Mouse (Mus musculus): Measurements from ENCODE around the gene Prune1. TPM values are rescaled to one million over a fixed set of nuclear protein-coding genes. Genes with fewer than 3 reads are reported as not detected.

The Prune1 gene
- polyA plus RNA-seq, 1 experiment: 19.1 TPM

GRCm38 (mm10) chr3:95230495-95231297 lies 51.2 kb downstream of the Prune1 start:
- no peaks in the 10 kb centered on the region for H3K27me3 ChIP-seq (ENCODE audit: control insufficient read depth, insufficient read depth, low read length)
- peak overlapping the region; percentile 90 for H3K27ac ChIP-seq (ENCODE audit: control insufficient read depth, insufficient read depth, low read depth, low read length)
- H3K4me3 ChIP-seq (ENCODE audit: control insufficient read depth, low read depth, low read length): peak overlapping the region; percentile 94
- peaks cover 3% of the 10 kb centered on the region for H3K36me3 ChIP-seq (ENCODE audit: control insufficient read depth, insufficient read depth, low read length)
- TF ChIP-seq POLR2A (IDR thresholded peaks at IDR 0.05; ENCODE audit: control insufficient read depth, low read depth, low read length) (no peak; the same call in 1 of the 2 replicates), CTCF (IDR thresholded peaks at IDR 0.05; ENCODE audit: control insufficient read depth, insufficient read depth, insufficient replicate concordance, low read depth, low read length) (no peak)
- H3K4me1 ChIP-seq (ENCODE audit: control insufficient read depth, insufficient read depth, low read length): peaks cover 6% of the 10 kb centered on the region

- peaks cover 6% of the 10 kb centered on the region for H3K4me1 ChIP-seq (ENCODE audit: control insufficient read depth, insufficient read depth, low read length)
- peak overlapping the region; percentile 94 for H3K4me3 ChIP-seq (ENCODE audit: control insufficient read depth, low read depth, low read length)
- peak overlapping the region; percentile 90 for H3K27ac ChIP-seq (ENCODE audit: control insufficient read depth, insufficient read depth, low read depth, low read length)
- no peaks in the 10 kb centered on the region for H3K27me3 ChIP-seq (ENCODE audit: control insufficient read depth, insufficient read depth, low read length)
- H3K36me3 ChIP-seq (ENCODE audit: control insufficient read depth, insufficient read depth, low read length): peaks cover 3% of the 10 kb centered on the region
- no peak for TF ChIP-seq POLR2A (IDR thresholded peaks at IDR 0.05; ENCODE audit: control insufficient read depth, low read depth, low read length)
Observed at GRCm38 (mm10) chr3:95229781-95230494, 51.9 kb downstream of the Prune1 start.

- H3K27ac ChIP-seq (ENCODE audit: control insufficient read depth, insufficient read depth, low read depth, low read length): peak overlapping the region; percentile 65
- TF ChIP-seq CTCF (IDR thresholded peaks at IDR 0.05; ENCODE audit: control insufficient read depth, insufficient read depth, insufficient replicate concordance, low read depth, low read length): no peak
- H3K4me1 ChIP-seq (ENCODE audit: control insufficient read depth, insufficient read depth, low read length): peaks cover 6% of the 10 kb centered on the region
- H3K4me3 ChIP-seq (ENCODE audit: control insufficient read depth, low read depth, low read length): peak overlapping the region; percentile 94
- H3K36me3 ChIP-seq (ENCODE audit: control insufficient read depth, insufficient read depth, low read length): peaks cover 3% of the 10 kb centered on the region
- no peaks in the 10 kb centered on the region for H3K27me3 ChIP-seq (ENCODE audit: control insufficient read depth, insufficient read depth, low read length)
Observed at GRCm38 (mm10) chr3:95228894-95229780, 52.7 kb downstream of the Prune1 start.

GRCm38 (mm10) chr3:95228148-95228893 lies 53.6 kb downstream of the Prune1 start, which contains the start of gene Cdc42se1:
Gene Cdc42se1 (plus strand): TSS chr3:95228732.
- H3K27me3 ChIP-seq (ENCODE audit: control insufficient read depth, insufficient read depth, low read length): no peaks in the 10 kb centered on the region
- H3K27ac ChIP-seq (ENCODE audit: control insufficient read depth, insufficient read depth, low read depth, low read length): peak within 1 kb of the TSS; percentile 93
- no peaks in the 10 kb centered on the region; the same call in 1 of the 2 replicates for H3K36me3 ChIP-seq (ENCODE audit: control insufficient read depth, insufficient read depth, low read length)
- TF ChIP-seq CTCF (IDR thresholded peaks at IDR 0.05; ENCODE audit: control insufficient read depth, insufficient read depth, insufficient replicate concordance, low read depth, low read length): no peak
- peak; percentile 58; the same call in 1 of the 2 replicates for TF ChIP-seq POLR2A (IDR thresholded peaks at IDR 0.05; ENCODE audit: control insufficient read depth, low read depth, low read length)
- H3K4me1 ChIP-seq (ENCODE audit: control insufficient read depth, insufficient read depth, low read length): peaks cover 6% of the 10 kb centered on the region
- H3K4me3 ChIP-seq (ENCODE audit: control insufficient read depth, low read depth, low read length): peak within 1 kb of the TSS; percentile 94

- Histone ChIP-seq H3K27ac (ENCODE audit: control insufficient read depth, insufficient read depth, low read depth, low read length) (no peak overlapping the region), H3K4me3 (ENCODE audit: control insufficient read depth, low read depth, low read length) (peak overlapping the region; percentile 72), H3K4me1 (ENCODE audit: control insufficient read depth, insufficient read depth, low read length) (peaks cover 6% of the 10 kb centered on the region), H3K27me3 (ENCODE audit: control insufficient read depth, insufficient read depth, low read length) (no peaks in the 10 kb centered on the region), H3K36me3 (ENCODE audit: control insufficient read depth, insufficient read depth, low read length) (no peaks in the 10 kb centered on the region)
- TF ChIP-seq POLR2A (IDR thresholded peaks at IDR 0.05; ENCODE audit: control insufficient read depth, low read depth, low read length) (no peak), CTCF (IDR thresholded peaks at IDR 0.05; ENCODE audit: control insufficient read depth, insufficient read depth, insufficient replicate concordance, low read depth, low read length) (no peak)
Observed at GRCm38 (mm10) chr3:95227214-95227613, 54.7 kb downstream of the Prune1 start.

GRCm38 (mm10) chr3:95224295-95224694 lies 57.6 kb downstream of the Prune1 start:
- no peak for TF ChIP-seq POLR2A (IDR thresholded peaks at IDR 0.05; ENCODE audit: control insufficient read depth, low read depth, low read length)
- TF ChIP-seq CTCF (IDR thresholded peaks at IDR 0.05; ENCODE audit: control insufficient read depth, insufficient read depth, insufficient replicate concordance, low read depth, low read length): no peak
- Histone ChIP-seq H3K4me3 (ENCODE audit: control insufficient read depth, low read depth, low read length) (no peak overlapping the region), H3K4me1 (ENCODE audit: control insufficient read depth, insufficient read depth, low read length) (no peaks in the 10 kb centered on the region), H3K27me3 (ENCODE audit: control insufficient read depth, insufficient read depth, low read length) (no peaks in the 10 kb centered on the region), H3K36me3 (ENCODE audit: control insufficient read depth, insufficient read depth, low read length) (no peaks in the 10 kb centered on the region), H3K27ac (ENCODE audit: control insufficient read depth, insufficient read depth, low read depth, low read length) (no peak overlapping the region)

Measured in testis, adult 2 months (tissue).